Mouse (Mus musculus) cerebellum, adult 9-10 months (tissue): ENCODE measurements around the gene Rln3.

Source experiments
- DNase-seq: peaks from one replicate; pipeline ENCODE4 v3.0.0; 2022

The Rln3 gene

DNA sequence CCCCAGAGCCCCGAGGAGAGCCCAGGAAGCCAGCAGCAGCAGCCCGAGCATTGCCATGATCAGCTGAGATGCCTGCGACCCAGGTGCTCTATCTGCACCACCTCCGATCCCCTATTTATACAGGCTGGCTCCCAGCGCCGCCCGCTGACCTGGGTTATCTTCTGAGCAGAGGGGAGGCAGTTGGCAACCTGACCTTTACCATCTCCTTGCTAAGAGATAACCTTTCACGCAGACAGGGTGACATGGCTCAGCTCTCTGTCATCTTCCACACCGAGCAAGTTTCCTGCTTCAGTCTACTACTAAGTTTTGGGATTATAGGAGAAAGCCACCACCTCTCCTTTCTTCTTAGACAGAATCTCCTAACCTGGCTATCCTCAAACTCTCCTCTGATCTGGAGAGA is at the start of gene Rln3:
Gene Rln3, minus strand, starts transcription at position 101 of the 400 bp plus-strand sequence.
- DNase-seq = no peak

DNA sequence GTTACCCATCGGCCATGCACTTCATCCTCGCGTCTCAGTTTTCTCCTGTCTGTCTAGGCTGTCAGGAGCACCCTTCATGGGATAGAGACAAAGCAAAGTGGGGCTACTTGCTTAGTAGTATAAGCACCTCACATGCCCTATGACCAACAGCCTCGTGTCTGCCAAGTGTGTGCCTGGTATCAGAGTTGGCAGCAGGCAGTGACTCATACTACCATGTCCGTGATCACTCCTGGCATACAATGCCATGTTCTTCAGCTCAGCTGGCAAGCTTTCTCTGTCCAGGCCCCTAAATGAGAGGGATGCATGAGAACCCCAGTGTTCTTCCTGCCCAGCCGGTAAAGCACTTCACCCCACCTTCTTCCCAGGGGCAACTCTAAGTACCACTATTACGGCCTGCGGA is 45.8 kb upstream of the Rln3 start:
- DNase-seq = no peak

DNA sequence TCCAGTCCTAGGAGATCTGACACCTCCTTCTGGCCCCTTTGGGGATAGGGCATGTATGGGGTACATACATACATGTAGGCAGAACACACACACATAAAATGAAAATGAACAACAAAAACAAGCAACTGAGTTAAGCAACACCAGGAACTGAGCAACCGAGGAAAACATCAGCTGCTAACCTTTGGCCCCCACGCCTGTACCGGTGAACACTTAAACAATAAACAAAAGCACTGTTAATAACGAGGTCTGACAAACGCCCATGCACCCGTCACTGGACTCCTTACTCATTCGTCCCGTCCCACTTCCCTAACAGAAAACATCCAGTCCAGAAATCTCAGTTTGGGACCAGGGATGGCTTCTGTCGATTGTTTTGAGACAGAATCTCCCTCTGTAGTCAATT is 44.5 kb upstream of the Rln3 start:
- DNase-seq = no peak

DNA sequence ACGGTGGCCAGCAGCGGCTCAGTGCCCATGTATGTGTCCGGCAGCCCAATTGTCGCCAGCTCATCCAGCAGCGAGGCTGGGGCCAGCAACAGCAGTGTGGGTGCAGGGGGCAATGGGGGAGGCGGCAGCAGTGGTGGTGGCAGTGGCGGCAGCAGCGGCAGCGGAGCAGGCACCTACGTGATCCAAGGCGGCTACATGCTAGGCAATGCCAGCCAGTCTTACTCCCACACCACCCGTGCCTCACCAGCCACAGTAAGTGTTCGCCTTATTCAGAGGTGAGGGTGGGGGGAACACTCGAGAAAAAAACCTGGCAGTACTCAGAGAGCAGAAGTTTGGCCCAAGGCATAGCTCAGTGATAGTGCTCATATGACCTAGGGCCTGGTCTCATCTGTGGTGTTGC is 43.0 kb upstream of the Rln3 start:
- DNase-seq = no peak

DNA sequence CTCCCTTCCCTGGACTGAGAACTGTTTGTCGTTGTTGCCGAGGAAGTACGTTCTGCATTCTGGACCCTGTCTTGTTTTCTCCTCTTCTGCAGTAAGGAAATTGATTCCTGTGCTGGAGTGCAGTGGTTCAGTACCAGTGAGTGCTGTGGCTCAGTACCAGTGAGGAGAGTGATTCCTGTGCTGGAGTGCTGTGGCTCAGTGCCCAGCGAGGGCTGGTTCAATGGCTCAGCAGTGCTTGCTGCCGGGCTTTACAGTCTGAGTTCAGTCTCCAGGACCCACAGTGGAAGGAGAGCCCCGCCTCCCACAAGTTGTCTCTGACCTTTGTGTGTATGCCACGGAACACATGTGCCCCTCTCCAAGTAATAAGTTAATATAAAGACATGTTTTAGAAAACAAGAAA is 42.4 kb upstream of the Rln3 start:
- no peak for DNase-seq

DNA sequence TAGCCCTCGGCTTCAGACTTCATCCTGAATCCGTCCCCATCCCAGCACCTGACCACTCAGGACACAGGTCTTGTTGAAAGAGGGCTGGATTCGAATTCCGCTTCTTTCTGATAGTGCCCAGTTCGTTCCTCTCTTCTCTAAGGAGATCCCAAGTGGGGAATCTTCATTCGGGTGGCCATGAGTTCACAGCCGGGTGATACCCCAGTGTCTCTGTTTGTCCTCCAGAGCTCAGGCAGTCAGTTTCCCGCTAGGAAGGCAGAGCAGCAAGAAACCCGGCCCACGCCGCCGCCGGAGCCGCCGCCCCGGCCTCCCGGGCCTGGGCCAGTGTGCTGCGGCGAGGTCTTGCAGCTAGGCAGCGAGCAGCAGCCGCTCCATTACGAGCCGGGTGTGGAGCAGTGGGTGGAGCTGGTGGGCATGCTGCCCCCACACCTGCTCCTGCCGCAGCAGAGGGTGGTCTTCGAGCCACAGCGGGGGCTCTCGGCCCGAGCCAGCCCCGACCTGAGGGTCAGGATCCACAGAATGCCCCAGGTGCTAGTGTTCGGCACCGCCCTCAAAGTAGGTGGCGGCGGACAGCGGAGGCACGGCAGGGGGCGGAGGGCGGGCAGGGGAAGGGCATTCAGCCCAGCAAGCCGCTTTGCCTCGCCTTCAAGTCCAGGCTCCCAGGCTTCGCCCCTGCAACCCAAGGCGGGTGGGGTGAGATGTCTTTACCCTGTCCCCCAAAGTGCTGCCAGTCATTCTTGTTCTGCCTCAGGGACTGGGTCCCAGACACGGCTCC is 39.7 kb upstream of the Rln3 start:
- no peak for DNase-seq

DNA sequence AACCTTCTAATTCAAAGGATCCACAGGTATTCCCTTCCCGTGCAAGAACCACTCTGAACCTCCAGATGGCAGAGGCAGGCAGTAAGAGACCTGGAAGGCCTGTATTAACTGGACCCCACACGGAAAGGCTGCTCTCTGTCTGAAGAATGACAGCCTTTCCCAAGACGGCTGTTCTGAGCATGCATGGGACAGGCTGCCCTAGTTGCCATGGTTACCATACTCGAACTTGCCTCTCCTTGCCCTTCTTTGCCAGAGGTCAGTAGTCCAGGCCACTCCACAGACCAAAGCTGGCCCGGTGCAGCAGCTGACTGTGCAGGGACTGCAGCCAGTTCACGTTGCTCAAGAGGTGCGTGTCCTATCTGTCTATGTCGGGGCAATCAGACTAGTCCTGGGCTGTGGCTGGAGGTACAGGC is 39.0 kb upstream of the Rln3 start:
- DNase-seq = no peak

DNA sequence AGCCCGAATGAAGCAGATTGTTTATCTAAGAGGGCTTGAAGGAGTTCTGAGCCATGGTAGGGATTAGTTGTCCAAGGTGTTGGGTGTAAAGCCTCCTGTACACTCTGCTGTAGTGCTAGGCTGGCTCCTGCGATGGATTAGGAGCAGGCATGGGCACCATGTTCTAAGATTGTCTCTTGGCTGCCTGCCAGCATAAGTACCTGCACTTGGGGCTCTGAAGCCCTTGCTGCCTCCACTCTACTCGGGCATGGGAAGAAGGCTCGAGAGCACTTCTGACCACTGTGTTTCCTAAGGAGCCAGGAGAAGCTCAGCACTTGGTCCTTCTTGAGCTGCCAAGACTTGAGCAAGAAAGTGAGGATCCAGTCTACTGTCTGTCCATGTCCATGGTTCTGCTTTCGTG is 34.4 kb upstream of the Rln3 start:
- no peak for DNase-seq

DNA sequence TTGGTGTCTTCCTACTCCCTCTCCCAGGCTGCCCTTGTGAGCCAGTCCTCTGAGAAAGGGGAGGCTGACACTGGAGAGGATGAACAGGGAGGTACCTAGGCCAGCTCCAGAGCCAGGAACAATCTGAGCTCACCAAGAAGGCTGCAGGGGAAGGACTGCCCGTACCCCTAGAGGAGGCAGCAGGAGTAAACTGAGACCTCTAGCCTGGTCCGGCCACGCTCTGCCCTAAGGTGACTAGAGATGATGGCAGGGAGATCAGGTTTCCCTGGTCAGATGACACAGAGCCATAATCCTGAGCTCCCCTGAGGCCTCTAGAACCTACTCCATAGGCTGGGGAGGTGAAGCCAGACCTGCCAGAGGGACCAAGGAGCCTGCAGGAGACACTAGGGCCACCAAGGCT is 32.0 kb upstream of the Rln3 start:
- no peak for DNase-seq

DNA sequence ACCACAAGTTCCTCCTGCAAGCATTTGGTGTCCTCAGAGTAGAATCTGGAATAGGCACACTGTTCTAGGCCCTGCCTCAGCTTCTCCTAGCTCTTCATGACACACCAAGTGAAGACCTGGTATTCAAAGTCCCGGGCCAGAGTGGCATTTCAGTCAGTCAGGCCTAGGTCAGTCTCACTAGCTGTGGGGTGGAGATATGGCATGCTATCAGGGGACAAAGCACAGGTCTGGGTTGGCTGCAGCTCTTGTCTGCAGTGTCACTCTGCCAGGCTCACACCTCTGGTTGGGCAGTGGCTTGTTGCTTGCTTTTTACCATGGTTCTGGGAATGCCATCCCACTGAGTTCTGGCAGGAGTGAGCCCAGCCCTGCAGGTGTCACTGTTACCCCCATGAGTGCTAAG is 31.6 kb upstream of the Rln3 start:
- DNase-seq = no peak

DNA sequence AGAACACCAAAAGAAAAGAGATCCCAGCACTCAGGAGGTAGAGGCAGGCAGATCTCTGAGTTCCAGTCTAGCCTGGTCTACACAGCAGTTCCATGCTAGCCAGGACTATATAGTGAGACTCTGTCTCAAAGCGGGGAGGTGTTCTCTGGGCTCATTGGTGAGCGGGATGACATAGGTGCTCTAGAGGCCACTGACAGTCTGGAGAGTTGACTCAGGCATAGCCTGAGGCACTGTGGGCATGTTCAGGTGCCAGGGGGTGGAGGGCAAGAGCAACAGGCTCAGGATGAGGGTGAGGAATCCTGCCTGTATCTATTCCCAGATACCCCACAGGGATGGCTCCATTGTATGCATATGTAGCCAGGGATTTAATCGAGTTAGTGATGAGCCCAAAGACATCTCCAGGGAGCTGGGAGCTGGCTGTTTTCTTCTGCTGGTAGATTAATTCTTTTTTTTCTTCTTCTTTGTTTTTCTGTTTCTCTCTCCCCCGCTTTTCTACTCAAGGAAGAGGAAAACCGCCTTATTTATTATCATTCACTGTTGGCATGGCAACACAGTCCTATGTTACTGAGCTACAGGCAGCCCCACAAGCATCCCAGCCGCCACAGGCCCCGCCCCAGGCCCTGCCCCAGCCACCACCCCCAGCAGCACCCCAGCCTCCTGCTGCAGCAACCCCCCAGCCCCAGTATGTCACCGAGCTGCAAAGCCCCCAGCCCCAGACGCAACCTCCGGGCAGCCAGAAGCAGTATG is 28.6 kb upstream of the Rln3 start:
- no peak for DNase-seq

DNA sequence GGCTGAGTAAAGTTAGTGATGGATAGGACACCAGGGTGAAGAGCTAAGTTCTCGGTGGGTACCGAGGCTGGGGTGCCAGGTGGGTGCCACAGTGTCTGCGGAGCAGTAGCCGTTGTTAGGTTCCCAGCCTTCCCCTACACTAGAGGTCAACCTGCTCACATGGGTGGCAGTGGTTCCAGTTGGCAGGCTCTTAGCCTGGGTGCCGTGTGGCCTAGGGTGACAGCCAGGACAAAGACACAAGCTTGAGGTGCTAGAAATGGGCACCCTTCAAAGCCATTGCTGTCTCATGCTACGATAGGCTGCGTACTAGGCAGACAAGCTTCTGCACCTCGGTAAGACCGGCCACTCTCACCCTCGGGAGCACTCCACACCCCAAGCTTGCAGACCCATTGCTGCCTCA is 27.5 kb upstream of the Rln3 start:
- DNase-seq = no peak

DNA sequence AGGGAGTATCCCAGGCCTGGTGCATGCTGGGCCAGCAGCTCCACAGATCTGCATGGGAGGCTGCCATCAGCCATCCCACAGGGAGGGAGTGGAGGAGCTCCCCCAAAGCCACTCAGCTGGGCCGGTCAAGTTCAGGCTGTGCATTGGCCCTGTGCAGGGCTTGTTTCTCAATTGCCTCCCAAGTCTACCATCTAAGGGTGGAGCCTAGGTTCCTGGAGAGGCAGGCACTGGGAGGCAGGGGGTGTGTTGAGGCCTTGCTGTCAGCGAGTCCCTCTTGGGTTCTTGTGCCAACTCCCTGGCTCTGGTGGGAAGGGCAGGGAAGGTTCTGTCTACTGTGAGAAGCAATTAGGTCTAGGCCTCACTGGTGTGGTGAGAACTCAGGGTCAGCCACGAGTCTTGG is 27.1 kb upstream of the Rln3 start:
- no peak for DNase-seq

DNA sequence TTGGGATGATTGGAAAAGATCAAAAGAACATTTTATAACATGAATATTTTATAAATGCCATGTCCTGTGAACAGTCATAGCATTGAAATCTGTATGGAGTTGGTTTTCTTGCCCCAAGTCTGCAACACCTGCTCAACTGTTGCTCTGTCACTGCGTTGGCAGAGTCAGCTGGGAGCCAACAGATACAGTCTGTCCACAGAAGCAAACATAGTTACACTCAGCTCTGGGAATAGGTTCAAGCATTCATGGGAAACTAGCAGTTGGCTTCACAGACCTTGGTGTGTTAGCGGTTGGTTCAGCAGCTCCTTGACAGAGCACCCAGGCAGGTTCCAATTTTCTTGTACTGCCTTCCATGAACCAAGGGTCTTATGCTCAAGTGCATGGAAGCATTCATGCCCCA is 25.9 kb upstream of the Rln3 start:
- no peak for DNase-seq

DNA sequence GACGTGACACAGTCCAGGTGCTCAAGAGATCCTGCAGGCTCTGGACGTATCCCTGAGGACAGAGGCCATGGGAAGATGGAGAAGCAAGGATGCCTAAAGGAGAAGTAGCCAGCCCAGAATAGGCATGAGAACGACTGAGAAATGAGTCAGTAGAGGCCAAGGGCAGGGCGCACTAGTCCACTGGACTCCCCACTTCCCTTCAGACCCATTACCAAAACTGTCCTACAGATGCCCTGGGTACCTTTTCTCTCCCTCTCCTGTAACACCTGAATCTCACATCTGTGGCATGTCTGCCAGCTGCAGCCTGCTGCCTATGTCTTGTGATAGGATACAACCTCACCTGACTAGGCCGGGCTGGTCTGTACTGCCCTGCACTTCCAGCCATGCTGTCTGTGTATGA is 25.4 kb upstream of the Rln3 start:
- no peak for DNase-seq

DNA sequence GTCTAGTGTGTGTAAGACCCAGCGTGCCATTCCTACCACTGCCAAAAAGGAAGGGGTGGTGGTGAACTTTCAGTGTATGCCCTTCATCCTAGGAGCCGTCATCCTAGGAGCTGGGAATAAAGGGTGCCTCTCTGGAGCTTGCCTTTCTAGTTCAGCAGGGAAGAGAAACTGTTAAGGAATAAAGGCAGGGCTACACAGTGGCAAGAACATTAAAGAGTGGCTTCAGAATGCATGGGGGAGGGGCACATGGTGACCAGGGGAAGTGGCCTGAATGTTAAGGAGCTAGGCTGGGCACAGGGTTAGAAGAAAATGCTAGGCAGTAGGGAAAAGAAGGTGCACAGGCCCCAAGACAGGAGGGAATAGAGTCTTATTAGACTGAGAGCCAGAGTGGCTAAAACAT is 24.9 kb upstream of the Rln3 start:
- DNase-seq = no peak

DNA sequence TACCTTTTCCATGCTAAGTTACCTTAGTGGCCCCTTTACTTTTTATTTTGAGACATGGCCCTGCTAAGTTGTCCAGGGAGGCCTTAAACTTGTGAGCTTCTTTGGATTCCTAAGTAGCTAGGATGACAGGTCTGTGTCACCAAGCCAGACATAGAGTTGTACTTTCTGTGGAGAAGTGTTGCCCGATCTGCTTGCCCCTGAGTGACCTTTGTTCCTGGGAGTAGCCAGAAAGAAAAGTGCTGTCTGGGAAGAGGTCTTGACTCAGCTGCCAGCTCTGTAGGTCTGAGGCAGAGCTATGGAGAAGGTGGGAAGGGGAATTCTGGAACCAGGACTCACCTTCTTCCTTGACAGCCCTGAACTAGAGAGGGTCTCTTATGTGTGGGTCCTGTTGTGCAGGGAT is 24.4 kb upstream of the Rln3 start:
- DNase-seq = no peak

DNA sequence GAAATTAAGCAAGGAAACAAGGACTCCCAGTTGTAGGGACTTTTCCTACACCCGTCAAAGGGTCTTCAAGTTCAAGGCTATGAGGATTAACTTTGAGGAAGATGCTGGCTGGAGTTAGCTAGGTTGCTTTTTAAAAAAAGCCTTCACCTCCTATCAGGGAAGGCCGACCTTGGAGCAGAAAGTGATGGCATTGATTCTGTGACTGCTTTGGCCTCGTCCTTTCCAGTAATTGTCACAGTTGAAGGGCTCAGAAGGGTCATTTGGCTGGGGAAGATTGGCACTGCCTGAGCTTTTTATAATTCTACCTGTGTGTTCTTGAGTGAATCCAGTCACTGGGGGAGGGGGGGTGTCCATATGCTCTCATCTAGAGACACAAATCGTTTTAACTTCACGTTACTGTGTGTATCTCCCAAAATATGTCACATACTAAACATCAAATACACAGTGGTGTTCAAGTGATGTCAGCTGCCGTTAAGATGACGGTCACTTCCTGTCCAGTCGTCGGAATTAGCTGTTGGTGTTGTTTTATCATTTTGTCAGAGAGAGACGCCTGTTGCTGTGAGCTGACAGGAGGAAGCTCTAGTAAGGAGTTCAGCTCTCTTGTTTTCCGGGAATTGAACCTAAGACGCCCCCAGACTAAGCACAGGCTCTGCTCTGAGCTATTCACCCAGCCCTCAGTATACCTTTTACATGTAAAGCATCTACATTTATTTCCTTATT is 23.7 kb upstream of the Rln3 start:
- peak; percentile 37 for DNase-seq

DNA sequence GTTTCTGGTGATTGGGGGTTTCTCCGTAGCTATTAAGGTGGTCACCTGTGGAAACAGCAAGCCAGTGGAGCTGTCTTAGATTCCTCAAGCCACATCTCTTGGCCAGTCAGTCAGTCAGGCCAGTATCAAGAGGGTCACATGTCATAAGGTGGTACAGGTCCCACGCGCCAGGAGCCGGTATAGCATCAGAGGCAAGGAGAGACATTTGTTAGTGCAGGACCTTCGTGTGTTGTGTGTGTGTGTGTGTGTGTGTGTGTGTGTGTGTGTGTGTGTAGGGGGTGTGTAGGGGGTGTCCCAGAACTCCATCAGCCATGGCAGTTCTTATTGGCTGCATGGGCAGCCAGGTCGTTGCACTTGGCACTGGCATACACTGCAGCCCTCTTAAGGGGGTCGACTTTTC is 23.1 kb upstream of the Rln3 start:
- no peak for DNase-seq

DNA sequence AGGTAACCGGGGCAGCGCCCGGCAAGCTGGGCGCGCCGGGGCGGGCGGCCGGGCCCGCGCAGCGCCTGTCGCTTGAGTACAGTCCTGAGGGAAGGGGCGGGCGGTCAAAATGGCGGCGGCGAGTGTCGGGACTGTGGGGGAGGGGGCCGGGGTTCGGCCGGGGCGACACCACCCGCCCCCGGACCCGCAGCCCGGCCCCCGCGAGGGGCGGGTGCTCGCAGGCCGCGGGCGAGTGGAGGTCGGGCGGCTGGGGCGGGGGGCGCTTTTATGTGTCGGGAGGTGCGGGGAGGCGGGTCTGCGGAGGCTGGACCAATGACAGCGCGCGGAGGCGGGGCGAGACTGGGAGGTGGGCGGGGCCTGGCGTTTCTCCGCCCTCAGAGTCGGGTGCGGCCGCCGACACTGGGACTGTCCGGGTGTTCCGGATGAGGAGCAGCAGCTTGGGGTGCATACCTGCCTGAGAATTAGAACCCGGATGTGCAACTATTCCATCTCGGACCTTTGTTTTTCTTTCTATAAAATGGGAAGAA is 22.3 kb upstream of the Rln3 start:
- peak; percentile 93 for DNase-seq

DNA sequence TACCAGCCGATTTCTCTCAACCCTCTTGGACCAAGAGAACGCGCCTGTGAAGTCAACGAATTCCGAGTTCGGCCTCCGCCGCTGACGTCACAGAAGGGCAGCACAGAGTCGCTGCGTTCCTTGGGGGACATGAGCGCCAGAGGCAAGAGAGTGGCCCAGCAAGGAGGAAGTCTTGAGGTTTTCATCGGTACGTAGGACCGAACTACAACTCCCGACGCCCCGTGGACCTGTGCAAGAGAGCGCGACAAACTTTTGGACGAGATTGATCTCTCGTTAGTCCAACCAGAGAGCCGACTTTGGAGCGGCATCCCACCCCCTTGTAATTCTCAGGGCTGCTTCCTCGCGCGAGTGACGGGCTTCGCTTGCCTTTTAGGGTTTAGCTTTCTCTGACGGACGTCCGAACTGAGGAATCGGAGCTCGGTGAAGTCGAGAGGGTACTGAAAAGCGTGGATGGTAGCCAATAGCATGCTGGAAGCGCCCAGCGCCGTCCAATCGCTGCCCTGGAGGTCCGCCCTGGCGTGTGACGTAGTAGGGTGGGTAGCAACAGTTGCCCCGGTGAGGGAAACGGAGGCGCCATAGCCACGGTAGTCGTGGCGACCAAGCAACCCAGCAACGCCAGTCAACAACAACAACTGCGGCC is 21.6 kb upstream of the Rln3 start, which contains the start of gene Rfx1:
Gene Rfx1, plus strand, starts transcription at position 544 of the 640 bp plus-strand sequence.
- peak; percentile 100 for DNase-seq

DNA sequence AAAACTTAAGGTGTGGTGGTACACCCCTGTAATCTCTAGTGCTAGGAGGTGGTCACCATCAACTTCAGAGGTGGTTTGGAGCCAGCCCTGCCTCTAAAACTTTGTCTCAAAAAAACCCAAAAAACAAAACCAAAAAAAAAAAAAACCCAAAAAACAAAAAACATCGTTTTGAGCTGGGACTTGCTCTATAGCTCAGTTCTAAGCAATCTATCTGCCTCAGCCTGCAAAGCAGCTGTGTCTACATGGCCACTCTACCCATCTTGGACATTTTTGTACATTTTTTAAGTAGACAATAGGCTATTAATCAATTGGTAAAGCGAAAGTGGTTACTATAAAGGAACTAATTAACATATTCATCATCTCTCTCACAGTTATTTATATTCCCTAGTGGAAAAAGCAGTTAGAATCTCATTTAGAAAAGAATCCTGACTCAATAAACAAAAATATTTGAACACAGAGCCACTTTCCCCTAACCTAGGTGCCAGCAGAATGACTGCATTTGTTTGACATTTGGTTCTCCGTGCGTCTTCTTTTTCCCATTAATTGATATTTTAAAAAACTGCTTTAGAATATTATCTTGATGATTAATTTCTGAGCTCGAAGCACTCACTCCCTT is 20.8 kb upstream of the Rln3 start:
- DNase-seq = no peak

DNA sequence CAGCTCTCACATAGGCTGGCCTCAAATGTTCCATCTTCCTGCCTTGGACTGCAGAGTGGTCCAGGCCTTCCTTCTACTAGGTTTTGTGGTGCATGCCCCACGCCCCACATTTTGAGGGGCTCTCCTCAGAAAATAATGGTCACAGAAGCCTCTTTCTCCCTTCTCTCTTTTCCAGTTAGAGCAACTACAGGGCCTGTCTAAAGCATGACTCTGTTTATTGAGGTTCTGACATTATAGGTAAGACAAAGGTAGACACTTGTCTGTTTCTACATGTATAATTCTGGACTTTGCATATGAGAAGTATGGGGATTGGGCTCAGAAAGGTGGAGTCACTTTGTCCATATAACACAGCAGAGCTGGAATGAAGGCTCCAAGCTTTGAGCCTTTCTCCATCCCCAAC is 20.2 kb upstream of the Rln3 start, which contains the start of gene Gm10643:
Gene Gm10643, minus strand, starts transcription at position 101 of the 400 bp plus-strand sequence.
- DNase-seq = peak; percentile 27
